Mouse (Mus musculus): ENCODE measurements around the gene Lsm4.

The Lsm4 gene

GRCm38 (mm10) chr8:70672325-70673078 is 546 bp upstream of the Lsm4 start:
- in situ Hi-C loops (cut with MboI; ENCODE audit: low pct_unique_long_range_greater_than_20kb in 1 of 2, low sequenced_read_pairs in 2 of 2, unreplicated experiment in 1 of 2) = no loop called here

- in situ Hi-C loops (cut with MboI; ENCODE audit: low pct_unique_long_range_greater_than_20kb in 1 of 2, low sequenced_read_pairs in 2 of 2, unreplicated experiment in 1 of 2) = no loop called here
Observed at GRCm38 (mm10) chr8:70674109-70674508, 1.1 kb downstream of the Lsm4 start.

GRCm38 (mm10) chr8:70674716-70675115 is 1.7 kb downstream of the Lsm4 start:
- in situ Hi-C loops (cut with MboI; ENCODE audit: low pct_unique_long_range_greater_than_20kb in 1 of 2, low sequenced_read_pairs in 2 of 2, unreplicated experiment in 1 of 2) = no loop called here

GRCm38 (mm10) chr8:70675336-70675735 is 2.3 kb downstream of the Lsm4 start:
- in situ Hi-C loops (cut with MboI; ENCODE audit: low pct_unique_long_range_greater_than_20kb in 1 of 2, low sequenced_read_pairs in 2 of 2, unreplicated experiment in 1 of 2) = no loop called here

GRCm38 (mm10) chr8:70677451-70678080 is 4.5 kb downstream of the Lsm4 start:
- in situ Hi-C loops (cut with MboI; ENCODE audit: low pct_unique_long_range_greater_than_20kb in 1 of 2, low sequenced_read_pairs in 2 of 2, unreplicated experiment in 1 of 2) = no loop called here

GRCm38 (mm10) chr8:70678679-70679078 is 5.6 kb downstream of the Lsm4 start:
- in situ Hi-C loops (cut with MboI; ENCODE audit: low pct_unique_long_range_greater_than_20kb in 1 of 2, low sequenced_read_pairs in 2 of 2, unreplicated experiment in 1 of 2) = no loop called here

- in situ Hi-C loops (cut with MboI; ENCODE audit: low pct_unique_long_range_greater_than_20kb in 1 of 2, low sequenced_read_pairs in 2 of 2, unreplicated experiment in 1 of 2) = no loop called here
Observed at GRCm38 (mm10) chr8:70679404-70679803, 6.4 kb downstream of the Lsm4 start.

GRCm38 (mm10) chr8:70680039-70680438 is 7.0 kb downstream of the Lsm4 start:
- in situ Hi-C loops (cut with MboI; ENCODE audit: low pct_unique_long_range_greater_than_20kb in 1 of 2, low sequenced_read_pairs in 2 of 2, unreplicated experiment in 1 of 2) = no loop called here

- in situ Hi-C loops (cut with MboI; ENCODE audit: low pct_unique_long_range_greater_than_20kb in 1 of 2, low sequenced_read_pairs in 2 of 2, unreplicated experiment in 1 of 2) = no loop called here
Observed at GRCm38 (mm10) chr8:70681410-70681809, 8.4 kb downstream of the Lsm4 start.

GRCm38 (mm10) chr8:70682193-70682592 is 9.1 kb downstream of the Lsm4 start:
- in situ Hi-C loops (cut with MboI; ENCODE audit: low pct_unique_long_range_greater_than_20kb in 1 of 2, low sequenced_read_pairs in 2 of 2, unreplicated experiment in 1 of 2) = no loop called here

GRCm38 (mm10) chr8:70682692-70683091 is 9.6 kb downstream of the Lsm4 start:
- in situ Hi-C loops (cut with MboI; ENCODE audit: low pct_unique_long_range_greater_than_20kb in 1 of 2, low sequenced_read_pairs in 2 of 2, unreplicated experiment in 1 of 2) = no loop called here

GRCm38 (mm10) chr8:70684291-70684690 is 11.2 kb downstream of the Lsm4 start:
- in situ Hi-C loops (cut with MboI; ENCODE audit: low pct_unique_long_range_greater_than_20kb in 1 of 2, low sequenced_read_pairs in 2 of 2, unreplicated experiment in 1 of 2) = no loop called here

GRCm38 (mm10) chr8:70687576-70687975 is 14.5 kb downstream of the Lsm4 start:
- in situ Hi-C loops (cut with MboI; ENCODE audit: low pct_unique_long_range_greater_than_20kb in 1 of 2, low sequenced_read_pairs in 2 of 2, unreplicated experiment in 1 of 2) = no loop called here

GRCm38 (mm10) chr8:70688136-70688535 is 15.1 kb downstream of the Lsm4 start:
- in situ Hi-C loops (cut with MboI; ENCODE audit: low pct_unique_long_range_greater_than_20kb in 1 of 2, low sequenced_read_pairs in 2 of 2, unreplicated experiment in 1 of 2) = no loop called here

- in situ Hi-C loops (cut with MboI; ENCODE audit: low pct_unique_long_range_greater_than_20kb in 1 of 2, low sequenced_read_pairs in 2 of 2, unreplicated experiment in 1 of 2) = no loop called here
Observed at GRCm38 (mm10) chr8:70689892-70690390, 16.9 kb downstream of the Lsm4 start.

GRCm38 (mm10) chr8:70691230-70691629 is 18.2 kb downstream of the Lsm4 start:
- in situ Hi-C loops (cut with MboI; ENCODE audit: low pct_unique_long_range_greater_than_20kb in 1 of 2, low sequenced_read_pairs in 2 of 2, unreplicated experiment in 1 of 2) = no loop called here

- in situ Hi-C loops (cut with MboI; ENCODE audit: low pct_unique_long_range_greater_than_20kb in 1 of 2, low sequenced_read_pairs in 2 of 2, unreplicated experiment in 1 of 2) = no loop called here
Observed at GRCm38 (mm10) chr8:70691727-70692231, 18.7 kb downstream of the Lsm4 start.

- in situ Hi-C loops (cut with MboI; ENCODE audit: low pct_unique_long_range_greater_than_20kb in 1 of 2, low sequenced_read_pairs in 2 of 2, unreplicated experiment in 1 of 2) = no loop called here
Observed at GRCm38 (mm10) chr8:70693636-70694035, 20.6 kb downstream of the Lsm4 start.

- in situ Hi-C loops (cut with MboI; ENCODE audit: low pct_unique_long_range_greater_than_20kb in 1 of 2, low sequenced_read_pairs in 2 of 2, unreplicated experiment in 1 of 2) = no loop called here
Observed at GRCm38 (mm10) chr8:70695318-70696018, 22.4 kb downstream of the Lsm4 start.
